Mouse (Mus musculus): ENCODE results near the gene Bloc1s3.

The Bloc1s3 gene

DNA sequence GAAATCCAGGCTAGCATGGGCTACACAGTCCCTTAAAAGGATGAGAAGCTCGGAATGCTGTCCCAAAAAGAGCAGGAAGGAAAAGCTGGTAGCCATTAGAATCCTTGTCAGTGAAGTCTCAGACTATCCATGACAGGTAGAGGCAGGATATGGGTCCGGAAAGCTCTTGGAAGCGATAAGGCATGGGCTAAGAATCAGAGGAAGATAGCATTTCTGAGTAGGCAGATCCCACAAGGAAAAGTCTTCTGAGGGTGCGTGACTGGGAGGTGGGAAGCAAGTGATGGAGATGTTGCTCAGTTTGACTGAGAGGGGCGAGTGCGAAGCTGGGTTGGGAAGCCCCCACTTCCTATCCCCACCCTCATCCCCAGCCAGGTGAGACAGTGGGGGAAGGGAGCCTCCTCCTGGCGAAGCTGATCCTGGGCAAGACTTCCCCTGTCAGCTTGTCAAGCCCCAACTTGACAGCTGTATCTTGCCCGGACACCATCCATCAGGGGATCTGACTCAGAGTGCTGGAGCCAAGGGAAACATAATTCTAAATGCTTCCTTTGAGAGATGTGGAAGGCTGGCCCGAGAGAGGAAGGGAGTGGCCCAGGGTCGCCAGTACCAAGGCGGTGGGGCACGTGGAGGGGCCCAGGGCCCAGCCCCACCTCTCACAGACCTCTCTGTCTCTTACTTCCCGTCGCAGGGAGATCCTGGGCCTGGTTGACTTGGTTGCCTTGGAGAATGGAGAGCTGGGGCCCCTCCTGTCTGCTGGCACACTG is 30.4 kb downstream of the Bloc1s3 start:
- DNase-seq: peak; percentile 80

DNA sequence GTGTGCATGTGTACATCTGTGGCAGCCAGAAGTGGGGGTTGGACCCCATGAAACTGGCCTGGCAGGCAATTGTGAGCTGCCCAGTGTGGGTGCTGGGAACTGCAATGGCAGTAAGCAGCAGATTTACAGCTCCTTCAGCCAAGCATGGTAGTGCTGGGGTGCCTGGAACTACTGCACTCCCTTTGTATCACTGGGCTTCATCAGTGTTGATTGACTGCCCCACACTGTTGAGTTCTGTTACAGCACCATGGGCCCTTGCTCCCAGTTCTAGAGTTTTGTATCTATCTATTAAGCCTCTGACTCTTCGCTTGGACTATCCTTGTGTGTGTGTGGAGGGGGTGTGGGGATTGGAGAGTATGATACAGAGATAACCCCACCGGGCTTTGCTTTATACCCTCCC is 31.1 kb downstream of the Bloc1s3 start:
- DNase-seq: no peak

GRCm38 (mm10) chr7:19473875-19474443 is 34.2 kb downstream of the Bloc1s3 start:
- DNase-seq: peak; percentile 53

- peak; percentile 77 for DNase-seq
Measured at GRCm38 (mm10) chr7:19472403-19472802, 35.8 kb downstream of the Bloc1s3 start.

GRCm38 (mm10) chr7:19470308-19470707 is 37.9 kb downstream of the Bloc1s3 start:
- no peak for DNase-seq

- no peak for DNase-seq
Measured at GRCm38 (mm10) chr7:19469404-19469803, 38.8 kb downstream of the Bloc1s3 start.

DNA sequence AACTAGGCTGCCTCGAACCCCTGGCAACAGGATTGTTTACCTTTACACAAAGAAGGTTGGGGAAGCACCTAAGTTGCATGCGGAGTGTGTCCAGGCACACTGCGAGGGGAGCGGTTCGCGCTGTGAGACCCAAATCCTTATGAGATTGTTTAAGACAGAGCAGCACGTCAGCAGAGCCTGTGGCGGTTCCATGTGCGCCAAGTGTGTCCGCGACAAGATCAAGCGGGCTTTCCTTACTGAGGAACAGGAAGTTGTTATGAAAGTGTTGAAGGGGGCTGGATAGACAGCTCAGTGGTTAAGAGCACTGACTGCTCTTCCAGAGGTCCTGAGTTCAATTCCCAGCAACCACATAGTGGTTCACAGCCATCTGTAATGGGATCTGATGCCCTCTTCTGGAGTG is 39.9 kb downstream of the Bloc1s3 start:
- no peak for DNase-seq

- DNase-seq: peak; percentile 55
Measured at GRCm38 (mm10) chr7:19467638-19468037, 40.5 kb downstream of the Bloc1s3 start.

DNA sequence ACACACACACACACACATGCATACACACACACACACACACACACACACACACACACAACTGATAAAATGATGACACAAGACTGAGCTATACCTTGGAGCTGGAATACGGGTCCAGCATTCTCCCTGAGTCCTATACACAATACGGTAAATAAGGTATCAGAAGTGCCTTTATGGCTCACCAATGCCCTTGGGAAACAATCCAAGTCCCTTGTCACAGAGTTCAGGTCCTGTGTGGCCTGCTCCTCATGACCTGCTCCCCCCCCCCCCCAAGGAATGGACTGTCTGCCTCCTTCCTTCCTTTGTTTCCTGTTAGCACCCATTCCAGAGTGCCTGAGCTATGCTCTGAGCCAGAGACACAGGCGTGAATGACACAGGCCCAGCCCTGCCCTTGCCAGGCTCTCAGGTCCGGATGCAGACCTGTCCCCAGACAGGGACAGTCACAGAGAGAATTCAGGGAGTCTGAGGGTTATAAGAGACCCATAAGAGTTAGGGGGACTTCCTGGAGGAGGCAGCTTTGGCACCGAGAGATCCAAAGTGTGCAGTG is 41.5 kb downstream of the Bloc1s3 start:
- DNase-seq: peak; percentile 59

DNA sequence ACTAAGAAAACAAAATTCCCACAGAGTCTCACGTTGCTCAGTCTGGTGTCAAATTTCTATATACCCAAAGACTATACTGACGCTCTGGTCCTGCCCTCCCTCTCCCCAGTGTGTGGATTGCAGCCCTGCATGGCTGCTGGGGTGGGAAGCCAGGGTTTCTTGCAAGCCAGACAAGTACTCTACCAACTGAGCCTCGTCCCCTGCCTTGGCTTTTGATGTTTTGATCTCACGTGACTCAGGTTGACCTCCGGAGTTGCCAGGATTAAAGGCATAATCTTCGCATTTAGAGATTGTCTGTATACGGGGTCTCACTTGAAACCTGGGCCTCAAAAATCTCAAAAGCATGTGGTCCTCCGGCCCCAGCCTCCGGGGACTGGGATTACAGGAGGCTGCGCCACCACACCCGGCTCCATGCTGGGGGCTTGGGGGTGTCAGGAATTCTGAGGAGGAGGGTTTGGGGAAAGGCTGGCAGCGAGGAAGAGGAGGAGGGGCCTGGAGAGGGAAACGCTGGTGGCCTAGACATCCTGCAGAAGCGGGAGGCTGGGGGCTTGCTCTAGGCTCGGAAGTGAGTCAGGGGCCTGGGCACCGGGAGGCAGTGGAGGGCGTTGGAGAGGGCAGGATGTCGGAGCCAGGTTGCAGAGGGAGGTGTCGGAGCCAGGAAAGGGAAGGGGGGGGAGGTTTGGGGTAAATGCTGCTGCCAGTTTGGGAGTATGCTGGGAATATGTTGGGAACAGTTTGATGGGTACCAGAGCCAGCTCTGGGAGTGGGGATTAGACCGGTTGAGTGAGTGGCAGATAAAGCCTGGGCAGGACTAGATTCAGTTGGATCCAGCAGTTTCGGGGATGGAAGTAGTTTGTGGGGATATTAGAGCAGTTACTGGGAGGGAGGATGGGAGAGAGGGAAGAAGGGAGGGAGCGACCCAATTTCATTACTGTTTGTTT is 43.5 kb downstream of the Bloc1s3 start:
- no peak for DNase-seq

GRCm38 (mm10) chr7:19462884-19463381 is 45.2 kb downstream of the Bloc1s3 start, which contains the start of gene Exoc3l2:
Gene Exoc3l2, plus strand, starts transcription at chr7:19463331.
- no peak for DNase-seq

- no peak for DNase-seq
Measured at GRCm38 (mm10) chr7:19462443-19462842, 45.7 kb downstream of the Bloc1s3 start.

GRCm38 (mm10) chr7:19461488-19461887 is 46.7 kb downstream of the Bloc1s3 start:
- peak; percentile 82 for DNase-seq

- DNase-seq: no peak
Measured at GRCm38 (mm10) chr7:19460500-19460899, 47.7 kb downstream of the Bloc1s3 start.

DNA sequence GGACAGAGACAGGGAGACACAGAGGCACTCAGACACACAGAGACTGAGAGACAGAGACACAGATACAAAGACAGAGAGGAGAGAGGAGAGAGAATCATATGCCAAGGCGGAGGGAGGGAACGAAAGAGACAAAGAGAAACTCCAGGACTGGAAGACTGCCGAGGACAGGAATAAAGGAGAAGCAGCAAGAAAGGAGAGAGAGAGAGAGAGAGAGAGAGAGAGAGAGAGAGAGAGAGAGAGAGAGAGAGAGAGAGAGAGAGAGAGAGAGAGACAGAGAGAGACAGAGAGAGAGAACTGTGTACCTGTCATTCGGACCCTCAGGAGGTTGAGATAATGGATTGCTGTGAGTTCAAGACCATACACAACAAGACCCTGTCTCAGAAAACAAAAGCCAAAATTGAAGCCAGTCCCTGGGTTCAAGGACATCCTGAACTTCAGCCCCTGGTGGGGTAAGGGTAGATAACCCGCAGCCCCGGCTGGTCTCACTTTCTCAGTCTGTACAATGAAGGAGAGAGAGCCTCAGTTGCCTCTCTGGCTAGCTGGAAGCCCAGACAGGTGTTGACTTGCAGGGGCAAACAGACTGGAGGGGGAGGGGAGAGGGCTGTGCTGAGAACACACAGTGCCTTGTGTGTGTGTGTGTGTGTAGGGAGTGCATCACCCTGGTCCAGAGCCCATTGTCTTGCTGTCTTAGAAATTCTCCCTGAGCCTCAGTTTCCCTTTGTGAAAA is 48.9 kb downstream of the Bloc1s3 start:
- DNase-seq: no peak

- peak; percentile 79 for DNase-seq
Measured at GRCm38 (mm10) chr7:19458591-19459111, 49.5 kb downstream of the Bloc1s3 start, which contains the start of gene Mark4. Gene Mark4, minus strand, starts transcription at chr7:19458821.

GRCm38 (mm10) chr7:19458072-19458486 is 50.1 kb downstream of the Bloc1s3 start:
- DNase-seq: no peak

DNA sequence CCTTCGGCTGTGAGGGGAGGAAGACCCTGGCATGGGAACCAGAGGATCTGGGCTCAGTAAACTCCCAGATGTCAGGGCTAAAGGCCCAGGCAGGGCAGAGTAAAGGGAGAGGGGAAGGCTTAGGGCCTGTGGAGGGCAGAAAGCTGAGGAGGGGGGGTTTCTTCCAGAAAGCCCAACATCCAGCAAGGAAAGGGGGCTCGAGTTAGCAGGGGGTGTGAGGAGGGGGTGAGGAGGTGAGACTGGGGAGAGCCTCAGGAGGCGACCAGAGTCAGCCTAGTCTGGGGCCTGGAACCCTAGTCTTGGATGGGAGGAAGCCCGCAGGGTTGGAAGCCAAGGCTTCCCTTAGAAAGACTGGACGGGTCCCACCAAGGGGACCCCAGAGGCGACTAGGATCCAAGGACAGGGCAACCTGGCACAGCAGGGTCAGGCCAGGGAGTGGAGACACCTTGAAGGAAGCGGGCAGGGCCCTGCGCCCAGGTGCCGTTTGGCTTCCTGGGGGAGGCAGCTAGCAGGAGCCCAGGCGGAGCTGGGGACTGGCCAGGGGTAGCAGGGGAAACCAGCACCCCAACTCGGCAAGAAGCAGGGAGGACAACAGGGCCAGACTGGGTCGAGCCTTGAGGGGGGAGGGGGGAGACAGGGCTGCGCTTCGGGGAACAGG is 50.6 kb downstream of the Bloc1s3 start:
- DNase-seq: no peak

GRCm38 (mm10) chr7:19456628-19457027 is 51.5 kb downstream of the Bloc1s3 start:
- no peak for DNase-seq

GRCm38 (mm10) chr7:19455819-19456495 is 52.2 kb downstream of the Bloc1s3 start:
- DNase-seq: no peak

- no peak for DNase-seq
Measured at GRCm38 (mm10) chr7:19455186-19455585, 53.0 kb downstream of the Bloc1s3 start.

Data from kidney, adult 9 months (tissue).